Mouse (Mus musculus): ENCODE measurements at regions not wholly inside any gene's neighbourhood (a gene's known extent, or its start where the extent isn't known, plus 50 kb on each side); places are given as distances from the start of the nearest gene placed in this dataset.

GRCm38 (mm10) chr4:150749066-150749465 lies 97.1 kb upstream of the Slc45a1 start:
- TF ChIP-seq CTCF (IDR thresholded peaks at IDR 0.05; ENCODE audit: low read depth, low read length), result no peak
- TF ChIP-seq POLR2A (IDR thresholded peaks at IDR 0.05; ENCODE audit: insufficient read depth, low read length), result no peak
- TF ChIP-seq EP300 (IDR thresholded peaks at IDR 0.05; ENCODE audit: insufficient read depth, low read depth, low read length), result no peak

All from ES-Bruce4 (cell line).